Mouse (Mus musculus): ENCODE measurements around the gene Eml6. TPM values are rescaled to one million over a fixed set of nuclear protein-coding genes. Genes with fewer than 3 reads are reported as not detected.
"Not testable (repeated sequence)": the region's sequence is repeated elsewhere in the genome, so short reads cannot be mapped to it uniquely, and the experiment has no call there.

The Eml6 gene
- total RNA-seq, 2 experiments from 2014 or later: 0.17 to 0.19 TPM

- ATAC-seq (replicated peaks; ENCODE audit: low FRiP score, poor library complexity, severe bottlenecking): no peak
Observed at GRCm38 (mm10) chr11:29762768-29763167, 263.1 kb downstream of the Eml6 start.

GRCm38 (mm10) chr11:29761387-29761786 lies 264.4 kb downstream of the Eml6 start:
- no peak for ATAC-seq (replicated peaks; ENCODE audit: low FRiP score, poor library complexity, severe bottlenecking)

- ATAC-seq (replicated peaks; ENCODE audit: low FRiP score, poor library complexity, severe bottlenecking): no peak
Observed at GRCm38 (mm10) chr11:29758617-29759016, 267.2 kb downstream of the Eml6 start.

- not testable (repeated sequence) for ATAC-seq (replicated peaks; ENCODE audit: low FRiP score, poor library complexity, severe bottlenecking)
Observed at GRCm38 (mm10) chr11:29756007-29756406, 269.8 kb downstream of the Eml6 start.

DNA sequence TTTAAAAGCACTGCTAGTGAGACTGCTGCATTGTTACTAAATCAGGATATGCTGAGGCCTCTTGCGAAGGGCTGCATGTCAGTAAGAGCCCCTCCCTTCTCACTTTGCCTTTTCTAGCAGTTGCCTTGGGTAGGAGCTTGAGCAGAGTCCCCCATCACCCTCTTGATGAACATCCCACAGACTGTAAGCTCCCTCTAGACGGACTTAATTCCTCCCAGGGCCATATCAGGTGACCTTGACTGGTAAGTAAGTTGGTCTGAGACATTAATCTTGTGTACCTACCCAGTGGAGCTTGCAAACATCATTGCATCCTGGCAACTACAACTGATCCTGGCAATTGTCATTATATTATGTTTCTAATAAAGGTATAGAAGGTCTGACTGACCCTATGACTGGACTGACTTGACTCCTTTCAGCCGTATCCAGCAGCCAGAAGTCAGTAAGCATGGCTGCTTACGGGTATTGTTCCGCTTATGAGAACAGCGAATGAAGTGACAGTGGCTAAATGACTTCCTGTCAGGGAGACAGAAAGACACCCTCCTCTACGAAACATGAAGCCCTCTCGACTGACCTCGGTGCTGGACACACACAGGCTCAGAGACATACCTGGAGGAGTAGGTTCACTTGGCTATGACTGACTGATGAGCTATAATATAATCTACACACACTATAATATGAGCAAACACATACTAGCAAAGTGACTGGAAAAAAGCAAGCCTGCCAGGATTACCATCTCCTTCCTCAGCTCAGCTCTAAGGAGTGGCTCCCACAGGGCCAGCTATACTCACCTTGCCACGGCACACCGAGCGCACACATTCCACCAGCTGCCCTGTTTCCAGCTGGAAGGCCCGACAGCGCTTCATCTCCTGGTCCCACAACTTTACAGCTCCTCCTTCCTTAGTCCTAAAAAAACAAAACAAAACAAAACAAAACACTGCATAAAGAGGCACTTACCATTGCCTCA lies 273.9 kb downstream of the Eml6 start:
- no peak for ATAC-seq (replicated peaks; ENCODE audit: low FRiP score, poor library complexity, severe bottlenecking)

DNA sequence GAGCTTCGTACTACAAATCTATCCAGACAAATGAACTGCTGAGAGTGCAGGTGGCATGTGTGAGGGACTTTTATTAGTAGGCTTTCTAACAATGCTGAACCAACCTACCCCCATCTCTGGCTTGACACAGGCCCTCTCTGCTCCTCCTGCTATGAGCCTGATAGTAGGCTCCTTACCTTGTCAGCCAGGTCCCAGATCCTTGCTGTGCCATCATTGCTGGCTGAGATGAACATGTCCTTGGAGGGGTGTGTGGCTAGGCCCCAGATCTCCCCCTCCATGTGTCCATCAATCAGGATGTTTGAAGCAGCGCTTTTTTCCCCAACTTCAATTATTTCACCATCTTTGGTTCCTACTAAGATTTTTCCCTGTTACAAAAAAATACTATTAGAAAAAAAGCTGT lies 274.8 kb downstream of the Eml6 start:
- no peak for ATAC-seq (replicated peaks; ENCODE audit: low FRiP score, poor library complexity, severe bottlenecking)

DNA sequence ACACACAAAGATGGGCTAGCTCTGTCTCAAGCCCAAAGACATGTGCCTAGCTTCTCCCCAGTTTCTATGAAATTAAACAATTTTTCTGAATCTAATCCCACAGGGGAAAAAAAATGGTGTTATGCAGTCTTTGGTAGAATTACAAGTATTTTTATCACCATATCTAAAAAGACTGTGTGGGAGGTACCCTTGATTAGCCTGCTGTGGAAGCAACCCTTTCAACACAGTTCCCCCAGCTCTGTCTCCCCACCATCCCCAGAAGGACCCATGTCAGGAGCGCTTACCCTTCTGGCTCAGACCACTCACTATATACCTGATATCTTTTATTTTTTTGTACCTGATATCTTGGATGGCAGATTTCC lies 276.4 kb downstream of the Eml6 start:
- ATAC-seq (replicated peaks; ENCODE audit: low FRiP score, poor library complexity, severe bottlenecking): no peak

DNA sequence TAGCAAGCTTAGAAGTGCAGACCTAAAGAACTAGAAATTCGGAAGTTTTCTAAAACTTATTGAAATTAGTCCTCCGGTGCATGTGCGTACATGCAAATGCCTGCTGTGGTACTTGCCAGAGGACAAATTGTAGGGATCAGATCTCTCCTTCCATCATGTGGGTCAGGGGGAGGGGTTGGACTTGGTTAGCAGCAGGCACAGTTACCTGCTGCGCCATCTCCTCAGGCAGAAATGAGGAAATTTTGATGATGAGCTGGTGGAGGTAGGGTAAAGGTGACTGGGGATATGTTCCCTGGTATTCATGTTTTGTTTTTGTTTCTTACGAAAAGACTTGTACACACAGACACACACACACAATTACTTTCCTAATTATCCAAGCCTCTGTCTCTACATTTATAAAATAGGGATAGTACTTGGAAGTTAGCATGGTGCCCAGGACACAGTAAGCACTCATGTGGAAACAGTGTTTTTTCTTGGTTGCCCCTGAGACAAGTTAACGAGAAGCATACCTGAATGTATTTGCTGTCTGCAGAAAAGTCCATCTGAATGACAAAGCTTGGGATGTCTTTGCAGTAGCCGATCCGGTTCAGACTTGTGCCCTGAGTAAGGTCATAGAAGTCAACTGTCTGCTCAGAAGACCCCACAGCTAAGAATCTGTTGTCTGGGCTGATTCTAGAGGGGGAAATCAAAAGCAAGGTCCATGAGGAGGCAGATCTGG lies 276.9 kb downstream of the Eml6 start:
- no peak for ATAC-seq (replicated peaks; ENCODE audit: low FRiP score, poor library complexity, severe bottlenecking)

DNA sequence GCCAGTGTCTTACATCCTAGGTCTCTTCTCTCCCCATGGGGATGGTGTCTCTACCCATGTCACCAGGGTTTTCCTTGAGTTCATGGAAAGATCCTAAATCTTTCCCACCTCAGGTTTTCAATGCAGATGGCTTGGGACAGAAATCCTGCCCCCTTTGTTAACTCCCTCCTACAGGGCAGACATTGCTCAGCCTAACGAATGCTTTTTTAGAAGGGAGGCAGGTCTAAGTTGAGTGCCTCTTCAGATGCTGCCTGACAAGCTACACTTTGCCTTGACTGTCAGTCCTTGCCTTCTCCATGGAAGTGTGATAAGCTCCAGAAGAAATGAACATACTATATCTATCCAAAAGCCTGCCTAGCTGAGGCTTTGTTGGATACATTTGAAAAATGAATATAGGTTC lies 278.0 kb downstream of the Eml6 start:
- ATAC-seq (replicated peaks; ENCODE audit: low FRiP score, poor library complexity, severe bottlenecking): no peak

GRCm38 (mm10) chr11:29747365-29747764 lies 278.5 kb downstream of the Eml6 start:
- no peak for ATAC-seq (replicated peaks; ENCODE audit: low FRiP score, poor library complexity, severe bottlenecking)

DNA sequence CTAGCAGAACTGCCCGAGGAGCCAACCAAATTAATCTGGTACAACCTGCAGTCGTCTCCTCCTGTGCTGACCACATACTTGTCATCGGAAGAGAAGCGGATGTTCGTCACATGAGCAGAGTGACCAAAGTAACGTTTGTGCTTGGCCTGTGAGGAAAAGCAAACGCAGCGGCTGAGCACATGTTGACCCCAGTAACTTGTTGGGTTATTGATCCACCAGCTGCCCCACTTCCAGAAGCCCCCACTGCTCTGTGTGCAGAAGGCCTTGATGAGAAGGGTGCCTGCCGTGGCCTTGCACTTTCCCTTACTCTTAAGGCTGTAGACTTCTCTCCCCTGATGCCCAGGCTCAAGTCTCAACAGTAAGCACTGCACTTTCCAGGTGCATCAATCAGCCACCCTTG lies 279.6 kb downstream of the Eml6 start:
- no peak for ATAC-seq (replicated peaks; ENCODE audit: low FRiP score, poor library complexity, severe bottlenecking)

- ATAC-seq (replicated peaks; ENCODE audit: low FRiP score, poor library complexity, severe bottlenecking): no peak
Observed at GRCm38 (mm10) chr11:29745513-29745912, 280.3 kb downstream of the Eml6 start.

- ATAC-seq (replicated peaks; ENCODE audit: low FRiP score, poor library complexity, severe bottlenecking): no peak
Observed at GRCm38 (mm10) chr11:29744760-29745430, 280.9 kb downstream of the Eml6 start.

DNA sequence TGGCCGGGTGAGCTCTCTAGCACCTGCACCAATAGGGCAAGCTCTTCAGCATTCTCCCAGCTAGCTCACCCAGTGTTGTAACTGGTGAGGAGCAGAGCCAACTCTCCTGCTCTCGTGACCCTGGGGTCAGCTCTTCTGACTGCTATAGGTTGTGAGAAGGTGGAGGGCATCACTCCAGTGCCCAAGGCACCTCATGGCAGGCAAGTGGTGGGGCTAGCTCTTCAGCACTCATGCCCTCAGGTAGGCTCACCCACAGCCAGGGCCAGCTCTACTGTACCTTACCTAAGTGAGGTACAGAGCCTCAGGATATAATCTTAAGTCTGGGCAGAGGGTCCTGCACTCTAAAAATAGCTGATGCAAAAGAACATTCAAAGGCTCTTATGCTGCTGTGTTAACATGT lies 286.1 kb downstream of the Eml6 start:
- no peak for ATAC-seq (replicated peaks; ENCODE audit: low FRiP score, poor library complexity, severe bottlenecking)

- no peak for ATAC-seq (replicated peaks; ENCODE audit: low FRiP score, poor library complexity, severe bottlenecking)
Observed at GRCm38 (mm10) chr11:29727901-29728300, 297.9 kb downstream of the Eml6 start.

GRCm38 (mm10) chr11:29725610-29726009 lies 300.2 kb downstream of the Eml6 start:
- ATAC-seq (replicated peaks; ENCODE audit: low FRiP score, poor library complexity, severe bottlenecking): no peak

- ATAC-seq (replicated peaks; ENCODE audit: low FRiP score, poor library complexity, severe bottlenecking): no peak
Observed at GRCm38 (mm10) chr11:29725167-29725566, 300.7 kb downstream of the Eml6 start.

GRCm38 (mm10) chr11:29724213-29724612 lies 301.6 kb downstream of the Eml6 start:
- no peak for ATAC-seq (replicated peaks; ENCODE audit: low FRiP score, poor library complexity, severe bottlenecking)

- ATAC-seq (replicated peaks; ENCODE audit: low FRiP score, poor library complexity, severe bottlenecking): no peak
Observed at GRCm38 (mm10) chr11:29719597-29719996, 306.2 kb downstream of the Eml6 start.

DNA sequence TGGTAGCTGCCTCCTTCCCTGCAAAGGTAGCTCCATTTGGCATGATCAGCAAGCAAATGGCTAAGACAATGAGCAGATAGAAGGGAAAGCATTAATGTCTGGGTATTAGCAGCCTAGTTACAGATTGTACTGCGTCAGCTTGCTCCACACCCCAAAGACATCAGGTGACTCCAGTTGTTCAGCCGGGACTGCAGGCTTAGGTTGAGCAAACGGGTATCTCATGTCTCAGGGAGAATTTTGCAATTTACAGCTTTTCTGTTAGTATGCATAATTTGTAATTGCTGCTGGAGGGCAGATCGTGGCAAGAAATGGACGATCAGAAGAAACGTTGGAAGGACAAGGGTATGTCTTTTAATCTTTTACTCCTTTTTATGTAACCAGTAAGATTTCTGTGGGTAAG lies 307.3 kb downstream of the Eml6 start:
- ATAC-seq (replicated peaks; ENCODE audit: low FRiP score, poor library complexity, severe bottlenecking): no peak

DNA sequence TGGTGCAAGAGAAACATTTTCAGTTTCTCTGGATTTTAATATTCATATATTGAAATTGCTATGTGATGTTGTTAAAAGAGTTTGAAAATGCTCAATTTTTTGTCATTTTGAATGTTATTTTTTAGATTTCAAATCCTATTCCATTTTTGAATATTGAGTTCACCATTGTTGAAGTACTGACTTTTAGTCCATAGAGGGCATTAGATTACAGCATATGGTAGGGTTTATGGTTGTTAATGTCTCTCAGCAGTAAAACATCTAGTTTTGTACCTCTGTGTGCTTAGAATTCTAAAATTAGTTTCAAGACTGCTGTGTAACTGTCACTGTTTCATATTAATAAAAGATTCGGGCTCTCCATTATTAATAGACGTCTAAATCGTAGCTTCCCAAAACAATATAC lies 310.3 kb downstream of the Eml6 start:
- ATAC-seq (replicated peaks; ENCODE audit: low FRiP score, poor library complexity, severe bottlenecking): no peak
